Mouse (Mus musculus) kidney, embryonic 15.5 days (tissue): ENCODE results near the gene Map7. TPM values are rescaled to one million over a fixed set of nuclear protein-coding genes. Genes with fewer than 3 reads are reported as not detected.

ENCODE experiments used
- ATAC-seq: fragments of 200-750 bp; cut with Nextera tagmentation; replicated peaks from 2 replicates; pipeline ENCODE4 v1.8.0; 2017; ENCODE audit warnings: moderate TSS enrichment; ENCODE audit not compliant: low FRiP score
- H3K27ac ChIP-seq: fragments of 300-500 bp; sonication (generic); 2 replicates; pipeline ENCODE4 v1.5.1; 2015; ENCODE audit warnings: mild to moderate bottlenecking, inconsistent platforms
- H3K27me3 ChIP-seq: fragments of 300-500 bp; sonication (generic); 2 replicates; pipeline ENCODE4 v1.6.1; 2015; ENCODE audit warnings: inconsistent platforms
- H3K36me3 ChIP-seq: fragments of 300-500 bp; sonication (generic); 2 replicates; pipeline ENCODE4 v1.6.1; 2015; ENCODE audit warnings: inconsistent platforms
- H3K4me1 ChIP-seq: fragments of 300-500 bp; sonication (generic); 2 replicates; pipeline ENCODE4 v1.6.1; 2015; ENCODE audit warnings: inconsistent platforms
- H3K4me2 ChIP-seq: fragments of 300-500 bp; sonication (generic); 2 replicates; pipeline ENCODE4 v1.6.1; 2015; ENCODE audit warnings: moderate library complexity, mild to moderate bottlenecking, inconsistent platforms
- H3K4me3 ChIP-seq: fragments of 300-500 bp; sonication (generic); replicated peaks from 2 replicates; pipeline ENCODE4 v1.5.1; 2015; ENCODE audit warnings: mild to moderate bottlenecking, inconsistent platforms
- H3K9ac ChIP-seq: fragments of 300-500 bp; sonication (generic); 2 replicates; pipeline ENCODE4 v1.6.1; 2015; ENCODE audit warnings: mild to moderate bottlenecking, inconsistent platforms
- H3K9me3 ChIP-seq: fragments of 300-500 bp; sonication (generic); replicated peaks from 2 replicates; pipeline ENCODE4 v1.6.1; 2016; ENCODE audit warnings: inconsistent platforms
- WGBS: fragments of 180-500 bp; shearing (Covaris S2); methylation state at CpG from one replicate; pipeline ENCODE4 v1.1.7; 2015; ENCODE audit warnings: mixed read lengths; 5-methylcytosine and 5-hydroxymethylcytosine counted together
- microRNA-seq: library from miRNA; unstranded; fragments of <30 nt; microRNA quantifications from one replicate; pipeline ENCODE4, GENCODE M21; 2016
- polyA plus RNA-seq: library from polyadenylated mRNA; unstranded; fragments of >200 nt; fragmentation: Nextera tagmentation; extraction: Ambion mirVana; gene quantifications from 2 replicates; pipeline ENCODE4 v1.2.1, GENCODE M21; 2015

The Map7 gene
- polyA plus RNA-seq, 1 experiment from 2014 or later, result 26.7 TPM

DNA sequence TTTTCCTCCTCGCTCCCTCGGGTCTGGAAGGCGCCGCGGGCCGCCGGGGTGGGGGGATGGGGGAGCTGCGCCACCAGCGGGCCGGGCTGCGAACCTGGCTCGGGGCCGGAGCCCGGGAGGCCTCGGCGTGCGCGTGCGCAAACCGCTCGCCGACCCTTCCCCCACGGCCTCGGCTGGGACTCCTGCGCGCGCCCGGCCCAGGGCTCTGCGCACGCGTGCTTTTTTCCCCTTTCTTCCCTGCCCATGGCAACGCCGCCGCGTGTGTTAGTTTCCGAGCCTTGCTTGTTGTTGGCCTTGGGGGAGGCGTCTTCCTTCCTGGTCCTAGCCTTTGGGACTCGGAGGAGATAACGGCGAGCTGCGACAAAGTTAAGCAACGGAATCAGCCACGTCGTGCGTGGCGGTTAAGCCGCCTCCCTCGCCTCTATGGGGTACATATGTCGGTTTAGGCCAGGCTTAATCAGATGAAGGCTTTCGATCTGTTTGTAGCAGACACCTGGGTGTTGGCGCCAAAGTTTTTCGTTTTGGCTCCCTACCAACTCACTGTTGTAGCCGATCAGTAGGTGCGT lies 164.5 kb downstream of the Map7 start:
- peaks cover 20% of the 10 kb centered on the region for H3K4me1 ChIP-seq
- H3K27ac ChIP-seq, result peak overlapping the region; percentile 100
- H3K9me3 ChIP-seq, result no peaks in the 10 kb centered on the region
- under 1% methylated on average over 54 of the region's 54 CpGs for WGBS
- peak; percentile 85 for ATAC-seq
- no peaks in the 10 kb centered on the region for H3K27me3 ChIP-seq
- H3K36me3 ChIP-seq, result peaks cover 3% of the 10 kb centered on the region; the same call in 1 of the 2 replicates
- H3K4me2 ChIP-seq, result peak overlapping the region; percentile 66
- H3K4me3 ChIP-seq, result peak overlapping the region; percentile 92
- peak overlapping the region; percentile 94 for H3K9ac ChIP-seq

DNA sequence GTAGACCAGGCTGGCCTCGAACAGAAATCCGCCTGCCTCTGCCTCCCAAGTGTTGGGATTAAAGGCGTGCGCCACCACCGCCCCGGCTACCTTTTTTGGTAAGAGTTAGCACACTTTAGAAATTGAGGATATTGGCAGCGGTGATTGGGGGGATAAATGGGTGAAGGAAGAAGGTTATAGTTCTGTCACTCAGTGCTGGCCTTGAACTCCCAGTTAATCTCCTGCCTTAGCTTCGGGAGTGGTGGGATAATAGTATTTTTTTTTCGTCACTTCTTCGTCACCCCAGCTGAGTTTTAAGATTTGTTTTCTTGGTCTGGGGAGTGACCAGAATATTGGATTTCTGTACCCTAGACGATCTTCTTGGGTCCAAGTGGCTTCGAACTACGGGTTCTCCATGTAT lies 165.2 kb downstream of the Map7 start:
- peaks cover 20% of the 10 kb centered on the region for H3K4me1 ChIP-seq
- no peaks in the 10 kb centered on the region for H3K9me3 ChIP-seq
- 41% methylated on average over 13 of the region's 13 CpGs for WGBS
- peak overlapping the region; percentile 66 for H3K4me2 ChIP-seq
- no peak for ATAC-seq
- peak overlapping the region; percentile 94 for H3K9ac ChIP-seq
- peak overlapping the region; percentile 100 for H3K27ac ChIP-seq
- H3K4me3 ChIP-seq, result peak overlapping the region; percentile 92
- no peaks in the 10 kb centered on the region for H3K27me3 ChIP-seq
- H3K36me3 ChIP-seq, result peaks cover 8% of the 10 kb centered on the region

DNA sequence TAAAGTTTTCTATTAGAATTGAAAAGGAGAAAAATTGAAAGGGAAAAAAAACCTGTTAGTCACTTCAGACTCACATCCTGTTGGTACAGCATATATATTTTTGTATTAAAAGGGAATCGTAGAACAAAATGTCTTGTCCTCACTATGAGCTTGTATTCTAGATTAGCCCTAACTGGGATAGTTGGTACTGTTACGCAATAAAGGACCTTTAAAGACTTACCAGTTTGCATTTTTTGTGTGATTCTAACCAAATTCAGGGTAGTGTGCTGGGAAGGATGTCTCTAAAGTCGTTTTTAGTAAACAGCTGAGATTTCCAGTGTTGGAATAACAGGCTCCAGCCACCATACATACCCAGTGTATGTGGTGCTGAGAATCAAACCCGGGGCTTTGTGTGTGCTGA lies 165.7 kb downstream of the Map7 start:
- Histone ChIP-seq H3K36me3 (peaks cover 13% of the 10 kb centered on the region), H3K9me3 (no peaks in the 10 kb centered on the region), H3K4me3 (peak overlapping the region; percentile 92), H3K4me1 (peaks cover 20% of the 10 kb centered on the region), H3K9ac (no peak overlapping the region), H3K27me3 (no peaks in the 10 kb centered on the region), H3K4me2 (peak overlapping the region; percentile 66), H3K27ac (no peak overlapping the region)
- ATAC-seq, result no peak
- whole genome bisulfite sequencing, result 89% methylated on average over 4 of the region's 4 CpGs

DNA sequence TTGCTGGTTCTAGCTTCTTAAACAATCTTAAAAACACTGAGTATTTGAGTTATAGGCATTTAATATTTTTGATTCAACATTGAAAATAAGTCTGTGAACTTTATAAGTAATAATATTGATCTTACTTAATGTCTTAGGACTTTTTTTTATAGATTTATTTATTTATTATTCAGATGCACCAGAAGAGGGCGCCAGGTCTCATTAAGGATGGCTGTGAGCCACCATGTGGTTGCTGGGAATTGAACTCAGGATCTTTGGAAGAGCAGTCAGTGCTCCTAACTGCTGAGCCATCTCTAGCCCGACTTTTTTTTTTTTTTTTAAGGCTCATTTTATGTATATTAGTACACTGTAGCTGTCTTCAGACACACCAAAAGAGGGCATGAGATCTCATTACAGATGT lies 166.5 kb downstream of the Map7 start:
- no peak for ATAC-seq
- H3K9ac ChIP-seq, result no peak overlapping the region
- 62% methylated on average over 2 of the region's 2 CpGs for WGBS

DNA sequence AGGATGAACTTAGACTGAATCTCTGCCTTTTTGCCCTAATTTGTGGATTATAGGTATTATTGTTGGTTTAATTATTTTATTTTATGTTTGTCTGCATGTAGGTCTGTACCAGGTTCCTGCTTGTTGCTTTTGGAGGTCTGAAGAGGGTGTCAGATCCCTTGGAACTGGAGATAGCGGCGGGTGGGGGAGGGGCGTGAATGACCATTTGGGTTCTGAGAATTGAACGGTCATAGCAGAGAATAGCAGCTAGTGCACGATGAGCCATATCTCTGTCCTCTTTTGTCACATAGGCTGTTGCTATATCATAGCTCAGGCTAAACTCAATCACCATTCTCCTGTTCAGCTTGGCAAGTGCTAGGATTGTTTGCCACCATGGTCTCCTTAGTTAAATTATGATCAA lies 169.2 kb downstream of the Map7 start:
- peaks cover 12% of the 10 kb centered on the region for H3K4me1 ChIP-seq
- no peak for ATAC-seq
- H3K9ac ChIP-seq, result no peak overlapping the region
- H3K27me3 ChIP-seq, result no peaks in the 10 kb centered on the region
- 54% methylated on average over 5 of the region's 5 CpGs for WGBS
- H3K4me3 ChIP-seq, result no peak overlapping the region
- no peak overlapping the region for H3K4me2 ChIP-seq
- no peak overlapping the region for H3K27ac ChIP-seq
- no peaks in the 10 kb centered on the region for H3K9me3 ChIP-seq
- peaks cover 36% of the 10 kb centered on the region for H3K36me3 ChIP-seq

More for the DNA sequence above, 166.5 kb downstream of the Map7 start:
- Histone ChIP-seq H3K27ac (no peak overlapping the region), H3K4me2 (no peak overlapping the region), H3K4me3 (no peak overlapping the region), H3K36me3 (peaks cover 19% of the 10 kb centered on the region), H3K9me3 (no peaks in the 10 kb centered on the region), H3K4me1 (peaks cover 20% of the 10 kb centered on the region), H3K27me3 (no peaks in the 10 kb centered on the region)

DNA sequence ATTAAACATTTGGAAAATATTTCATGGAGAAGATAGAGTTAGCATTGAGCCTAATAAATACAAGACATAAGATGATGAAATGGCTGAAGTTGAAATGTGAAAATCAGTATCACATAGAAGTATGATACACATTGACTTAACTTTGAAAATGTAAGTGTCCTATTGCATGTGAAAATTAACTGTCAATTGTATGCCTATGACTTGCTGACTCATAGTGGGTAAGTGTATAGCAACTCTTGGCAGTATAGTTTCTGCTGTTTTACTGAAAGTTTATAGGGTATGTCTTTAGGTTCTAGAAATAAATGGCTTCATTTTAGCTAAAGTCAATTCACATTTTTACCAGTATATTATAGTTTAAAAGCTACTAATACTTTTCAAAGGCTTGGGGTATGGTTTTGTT lies 178.0 kb downstream of the Map7 start:
- Histone ChIP-seq H3K9ac (no peak overlapping the region), H3K27ac (no peak overlapping the region), H3K27me3 (no peaks in the 10 kb centered on the region), H3K4me2 (no peak overlapping the region), H3K36me3 (peaks cover 86% of the 10 kb centered on the region), H3K4me1 (no peaks in the 10 kb centered on the region), H3K4me3 (no peak overlapping the region), H3K9me3 (no peaks in the 10 kb centered on the region)
- no peak for ATAC-seq

Small RNA genes within 50 kb of the gene (microRNA-seq; reads per million reads assigned to microRNA genes)
- gene Mir6413, result not detected

Other genes with a start within 250 kb of the Map7 start
- 36.0 and 38.2 TPM in 2 replicates for gene Pex7, start 240.8 kb upstream of the Map7 start, polyA plus RNA-seq
- 2.7 and 3.0 TPM in 2 replicates for gene Map3k5, start 214.0 kb upstream of the Map7 start, polyA plus RNA-seq
- 128 and 134 TPM in 2 replicates for gene Bclaf1, start 164.0 kb downstream of the Map7 start, polyA plus RNA-seq
- gene Mtfr2, start 199.3 kb downstream of the Map7 start, polyA plus RNA-seq, result 2.4 and 2.7 TPM in 2 replicates